Mouse (Mus musculus) testis, adult 2 months (tissue): ENCODE data around the gene Acaca. TPM values are rescaled to one million over a fixed set of nuclear protein-coding genes. Genes with fewer than 3 reads are reported as not detected.

Source experiments
- H3K27ac ChIP-seq: fragments of 200-500 bp; 2 replicates; pipeline ENCODE4 v1.5.1; 2012; ENCODE audit warnings: low read depth, low read length; ENCODE audit not compliant: control insufficient read depth, insufficient read depth
- H3K27me3 ChIP-seq: fragments of 200-500 bp; 2 replicates; pipeline ENCODE4 v1.6.1; 2012; ENCODE audit warnings: mild to moderate bottlenecking, low read length, moderate library complexity; ENCODE audit not compliant: control insufficient read depth, insufficient read depth
- H3K36me3 ChIP-seq: fragments of 200-500 bp; 2 replicates; pipeline ENCODE4 v1.6.1; 2012; ENCODE audit warnings: mild to moderate bottlenecking, low read length; ENCODE audit not compliant: control insufficient read depth, insufficient read depth
- H3K4me1 ChIP-seq: fragments of 200-500 bp; 2 replicates; pipeline ENCODE4 v1.6.1; 2012; ENCODE audit warnings: low read length; ENCODE audit not compliant: control insufficient read depth, insufficient read depth
- H3K4me3 ChIP-seq: fragments of 200-500 bp; 2 replicates; pipeline ENCODE4 v1.5.1; 2012; ENCODE audit warnings: low read depth, mild to moderate bottlenecking, low read length, moderate library complexity, mixed read lengths; ENCODE audit not compliant: control insufficient read depth
- CTCF ChIP-seq: fragments of 200-500 bp; IDR thresholded peaks from 2 replicates; pipeline ENCODE4 v1.5.1; 2012; ENCODE audit warnings: low read depth, mild to moderate bottlenecking, inconsistent platforms, low read length, moderate library complexity; ENCODE audit not compliant: control insufficient read depth, insufficient read depth, insufficient replicate concordance
- POLR2A ChIP-seq: fragments of 200-500 bp; IDR thresholded peaks from 2 replicates; pipeline ENCODE4 v1.6.1; 2012; ENCODE audit warnings: low read depth, mild to moderate bottlenecking, inconsistent platforms, low read length, moderate library complexity; ENCODE audit not compliant: control insufficient read depth
- polyA plus RNA-seq: library from polyadenylated mRNA; depleted of rRNA; stranded (reverse); fragments of >200 nt; gene quantifications from 2 replicates; pipeline ENCODE4 v1.2.3, GENCODE M21; 2012

Gene Acaca
- polyA plus RNA-seq, 1 experiment: 11.2 TPM

GRCm38 (mm10) chr11:84121051-84121956 is 8.2 kb upstream of the Acaca start:
- Histone ChIP-seq H3K27me3 (no peaks in the 10 kb centered on the region), H3K36me3 (no peaks in the 10 kb centered on the region), H3K4me1 (no peaks in the 10 kb centered on the region), H3K27ac (no peak overlapping the region), H3K4me3 (no peak overlapping the region)
- TF ChIP-seq POLR2A: no peak
- no peak for TF ChIP-seq CTCF

- no peak overlapping the region for H3K27ac ChIP-seq
- no peaks in the 10 kb centered on the region for H3K27me3 ChIP-seq
- H3K4me1 ChIP-seq: peaks cover 4% of the 10 kb centered on the region
- no peaks in the 10 kb centered on the region for H3K36me3 ChIP-seq
- no peak overlapping the region for H3K4me3 ChIP-seq
- no peak for TF ChIP-seq CTCF
- no peak for TF ChIP-seq POLR2A
These were observed 1.5 kb upstream of the Acaca start for GRCm38 (mm10) chr11:84127977-84128376.

- Histone ChIP-seq H3K27ac (no peak overlapping the region; the same call in 1 of the 2 replicates), H3K27me3 (no peaks in the 10 kb centered on the region), H3K36me3 (no peaks in the 10 kb centered on the region), H3K4me1 (peaks cover 4% of the 10 kb centered on the region), H3K4me3 (peak overlapping the region; percentile 87)
- TF ChIP-seq POLR2A: no peak
- TF ChIP-seq CTCF: no peak
These were observed 320 bp downstream of the Acaca start for GRCm38 (mm10) chr11:84129799-84130185.

GRCm38 (mm10) chr11:84134331-84134860 is 4.9 kb downstream of the Acaca start:
- H3K27ac ChIP-seq: no peak overlapping the region
- H3K4me3 ChIP-seq: no peak overlapping the region
- no peak for TF ChIP-seq CTCF
- no peak for TF ChIP-seq POLR2A
- H3K27me3 ChIP-seq: no peaks in the 10 kb centered on the region
- no peaks in the 10 kb centered on the region for H3K36me3 ChIP-seq
- peaks cover 4% of the 10 kb centered on the region for H3K4me1 ChIP-seq

GRCm38 (mm10) chr11:84136453-84136852 is 7.0 kb downstream of the Acaca start:
- no peaks in the 10 kb centered on the region for H3K36me3 ChIP-seq
- H3K4me1 ChIP-seq: no peaks in the 10 kb centered on the region
- H3K27me3 ChIP-seq: no peaks in the 10 kb centered on the region
- H3K27ac ChIP-seq: no peak overlapping the region
- no peak overlapping the region for H3K4me3 ChIP-seq
- TF ChIP-seq POLR2A: no peak
- no peak for TF ChIP-seq CTCF

- no peaks in the 10 kb centered on the region for H3K4me1 ChIP-seq
- H3K27ac ChIP-seq: no peak overlapping the region
- H3K27me3 ChIP-seq: no peaks in the 10 kb centered on the region
- no peaks in the 10 kb centered on the region for H3K36me3 ChIP-seq
- no peak overlapping the region for H3K4me3 ChIP-seq
- TF ChIP-seq POLR2A: no peak
- peak; percentile 20; the same call in 1 of the 2 replicates for TF ChIP-seq CTCF
These were observed 12.3 kb downstream of the Acaca start for GRCm38 (mm10) chr11:84141752-84142151.

- no peak overlapping the region for H3K27ac ChIP-seq
- no peaks in the 10 kb centered on the region for H3K27me3 ChIP-seq
- TF ChIP-seq POLR2A (no peak), CTCF (no peak)
- no peak overlapping the region for H3K4me3 ChIP-seq
- H3K4me1 ChIP-seq: no peaks in the 10 kb centered on the region
- no peaks in the 10 kb centered on the region for H3K36me3 ChIP-seq
These were observed 15.8 kb downstream of the Acaca start for GRCm38 (mm10) chr11:84145201-84145798.

- no peak for TF ChIP-seq POLR2A
These were observed 16.6 kb downstream of the Acaca start for GRCm38 (mm10) chr11:84146081-84146480.

More at GRCm38 (mm10) chr11:84146081-84146480, 16.6 kb downstream of the Acaca start:
- no peaks in the 10 kb centered on the region for H3K4me1 ChIP-seq
- no peak overlapping the region for H3K4me3 ChIP-seq
- H3K27me3 ChIP-seq: no peaks in the 10 kb centered on the region
- no peak overlapping the region for H3K27ac ChIP-seq
- H3K36me3 ChIP-seq: no peaks in the 10 kb centered on the region
